Mouse (Mus musculus) limb, embryonic 15.5 days (tissue): Measurements from ENCODE around the gene Tmem221. TPM values are rescaled to one million over a fixed set of nuclear protein-coding genes. Genes with fewer than 3 reads are reported as not detected.

Experiments used
- ATAC-seq: fragments of 200-750 bp; cut with Nextera tagmentation; 2 replicates; pipeline ENCODE4 v1.8.0; 2017; ENCODE audit warnings: low read depth, moderate TSS enrichment; ENCODE audit not compliant: insufficient number of reproducible peaks, low FRiP score, low TSS enrichment
- H3K27ac ChIP-seq: fragments of 300-500 bp; sonication (generic); 2 replicates; pipeline ENCODE4 v1.5.1; 2015; ENCODE audit warnings: moderate library complexity, mild to moderate bottlenecking, inconsistent platforms
- H3K27me3 ChIP-seq: fragments of 300-500 bp; sonication (generic); 2 replicates; pipeline ENCODE4 v1.6.1; 2015; ENCODE audit warnings: inconsistent platforms
- H3K36me3 ChIP-seq: fragments of 300-500 bp; sonication (generic); 2 replicates; pipeline ENCODE4 v1.6.1; 2015; ENCODE audit warnings: inconsistent platforms
- H3K4me1 ChIP-seq: fragments of 300-500 bp; sonication (generic); 2 replicates; pipeline ENCODE4 v1.6.1; 2015; ENCODE audit warnings: inconsistent platforms
- H3K4me2 ChIP-seq: fragments of 300-500 bp; sonication (generic); 2 replicates; pipeline ENCODE4 v1.6.1; 2015; ENCODE audit warnings: mild to moderate bottlenecking, inconsistent platforms
- H3K4me3 ChIP-seq: fragments of 300-500 bp; sonication (generic); 2 replicates; pipeline ENCODE4 v1.5.1; 2015; ENCODE audit warnings: mild to moderate bottlenecking, inconsistent platforms
- H3K9ac ChIP-seq: fragments of 300-500 bp; sonication (generic); 2 replicates; pipeline ENCODE4 v1.6.1; 2015; ENCODE audit warnings: inconsistent platforms
- H3K9me3 ChIP-seq: fragments of 300-500 bp; sonication (generic); 2 replicates; pipeline ENCODE4 v1.6.1; 2016; ENCODE audit warnings: inconsistent platforms
- WGBS: fragments of 180-500 bp; shearing (Covaris S2); methylation state at CpG from one replicate; pipeline ENCODE4 v1.1.7; 2015; 5-methylcytosine and 5-hydroxymethylcytosine counted together
- polyA plus RNA-seq: library from polyadenylated mRNA; unstranded; fragments of >200 nt; fragmentation: Nextera tagmentation; extraction: Ambion mirVana; gene quantifications from 2 replicates; pipeline ENCODE4 v1.2.1, GENCODE M21; 2015

Gene Tmem221
- polyA plus RNA-seq, 1 experiment from 2014 or later: 0.74 TPM

DNA sequence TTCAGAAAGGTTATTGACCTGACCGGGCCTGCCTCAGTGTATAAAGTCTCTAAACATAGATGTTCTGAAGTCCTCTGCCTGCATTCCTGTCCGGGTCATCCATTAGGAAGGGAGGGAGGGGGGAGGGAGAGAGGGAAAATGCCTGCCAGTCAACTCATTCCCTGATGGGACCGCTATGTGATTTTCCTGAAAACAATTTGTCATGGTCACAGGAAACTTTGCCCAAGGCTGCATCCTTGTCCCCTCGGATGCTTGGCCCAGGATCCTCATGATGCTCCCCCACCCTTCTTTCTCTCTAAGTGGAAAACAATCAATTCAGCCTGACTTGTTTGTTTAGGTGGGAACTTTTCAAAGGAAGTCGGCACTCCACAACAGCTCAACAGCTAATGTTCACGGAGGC, 41.9 kb downstream of the Tmem221 start:
- Histone ChIP-seq H3K36me3 (no peaks in the 10 kb centered on the region), H3K4me2 (no peak overlapping the region), H3K4me1 (peaks cover 6% of the 10 kb centered on the region), H3K9ac (no peak overlapping the region), H3K27me3 (peaks cover 4% of the 10 kb centered on the region), H3K9me3 (no peaks in the 10 kb centered on the region), H3K4me3 (no peak overlapping the region), H3K27ac (no peak overlapping the region)
- WGBS: 16% methylated on average over 6 of the region's 6 CpGs
- ATAC-seq: no peak

DNA sequence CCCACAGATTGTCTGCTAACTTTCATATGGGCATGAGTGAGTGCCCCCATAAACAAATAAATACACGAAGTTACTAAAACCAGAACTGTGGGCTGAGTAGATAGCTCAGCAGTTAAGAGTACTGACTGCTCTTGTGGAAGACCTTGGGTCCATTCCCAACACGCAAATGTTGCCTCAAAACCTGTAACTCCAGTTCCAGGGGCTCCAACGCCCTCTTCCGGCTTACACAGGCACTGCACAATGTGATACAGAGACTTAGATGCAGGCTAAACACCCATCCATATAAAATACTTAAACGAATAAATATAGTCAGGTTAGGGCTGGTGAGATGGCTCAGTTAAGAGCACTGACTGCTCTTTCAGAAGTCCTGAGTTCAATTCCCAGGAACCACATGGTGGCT, 43.6 kb downstream of the Tmem221 start:
- ATAC-seq: no peak
- no peaks in the 10 kb centered on the region for H3K4me1 ChIP-seq
- no peak overlapping the region for H3K27ac ChIP-seq
- peaks cover 19% of the 10 kb centered on the region for H3K27me3 ChIP-seq
- no peaks in the 10 kb centered on the region for H3K36me3 ChIP-seq
- no peak overlapping the region for H3K9ac ChIP-seq
- WGBS: 69% methylated on average over 5 of the region's 5 CpGs
- no peak overlapping the region for H3K4me3 ChIP-seq
- H3K4me2 ChIP-seq: no peak overlapping the region
- H3K9me3 ChIP-seq: no peaks in the 10 kb centered on the region

DNA sequence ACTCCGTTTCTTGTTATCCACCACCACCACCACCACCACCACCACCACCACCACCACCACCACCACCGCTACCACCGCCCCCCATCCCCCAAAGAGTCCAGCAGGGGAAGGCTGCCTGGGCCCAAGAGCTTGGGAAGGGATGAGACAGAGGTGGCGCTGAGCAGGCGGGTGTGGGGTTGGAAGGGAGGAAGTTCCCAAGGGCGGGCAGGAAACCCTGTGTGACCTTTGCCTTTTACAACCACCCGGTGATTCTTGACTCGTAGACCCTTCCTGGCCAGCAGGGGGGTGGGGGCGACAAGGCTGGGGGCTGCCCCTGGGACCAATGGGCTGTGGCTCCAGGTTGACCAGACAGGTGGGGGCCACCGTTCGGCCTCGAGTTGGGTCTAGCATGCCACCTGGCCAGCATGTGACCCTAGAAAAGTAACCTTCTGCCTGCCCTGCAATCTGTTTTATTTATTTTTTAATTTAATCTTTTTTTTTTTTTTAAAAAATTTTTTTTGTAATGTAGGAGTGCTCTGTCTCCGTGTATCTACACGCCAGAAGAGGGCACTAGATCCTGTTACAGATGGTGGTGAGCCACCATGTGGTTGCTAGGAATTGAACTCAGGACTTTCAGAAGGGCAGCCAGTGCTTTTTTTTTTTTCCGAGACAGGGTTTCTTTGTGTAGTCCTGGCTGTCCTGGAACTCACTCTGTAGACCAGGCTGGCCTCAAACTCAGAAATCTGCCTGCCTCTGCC, 45.5 kb downstream of the Tmem221 start:
- no peak for ATAC-seq
- Histone ChIP-seq H3K27me3 (peaks cover 33% of the 10 kb centered on the region), H3K4me1 (peaks cover 3% of the 10 kb centered on the region), H3K27ac (no peak overlapping the region), H3K4me3 (no peak overlapping the region), H3K36me3 (no peaks in the 10 kb centered on the region), H3K9ac (no peak overlapping the region), H3K4me2 (no peak overlapping the region), H3K9me3 (no peaks in the 10 kb centered on the region)
- 64% methylated on average over 15 of the region's 15 CpGs for WGBS

DNA sequence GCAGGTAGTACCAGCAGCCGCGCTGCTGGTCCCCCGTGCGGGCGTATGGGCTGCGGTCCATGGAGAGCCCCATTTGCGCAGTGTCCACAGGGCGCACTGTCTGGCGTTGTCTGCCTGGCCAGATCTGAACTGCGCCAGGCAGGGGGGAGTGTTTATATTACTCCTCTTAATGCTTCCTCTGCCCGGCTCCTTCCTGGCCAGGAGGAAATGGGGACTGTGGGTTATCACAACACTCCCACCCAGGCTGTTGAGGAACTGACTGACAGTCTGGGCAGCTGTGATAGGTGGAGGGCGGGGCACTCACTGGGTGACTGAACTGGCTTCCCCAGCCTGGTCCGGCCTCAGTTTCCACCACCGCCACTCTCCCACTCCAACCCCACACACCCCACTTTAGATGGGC, 47.0 kb downstream of the Tmem221 start, which contains the start of gene Plvap:
TSS of gene Plvap (minus strand) at position 109 of the 400 bp plus-strand sequence.
- no peak within 1 kb of the TSS for H3K27ac ChIP-seq
- H3K4me2 ChIP-seq: no peak within 1 kb of the TSS
- H3K36me3 ChIP-seq: no peaks in the 10 kb centered on the region
- no peak for ATAC-seq
- peaks cover 49% of the 10 kb centered on the region for H3K27me3 ChIP-seq
- no peaks in the 10 kb centered on the region for H3K9me3 ChIP-seq
- no peak within 1 kb of the TSS for H3K9ac ChIP-seq
- H3K4me3 ChIP-seq: peak within 1 kb of the TSS; percentile 10; the same call in 1 of the 2 replicates
- WGBS: 49% methylated on average over 14 of the region's 14 CpGs
- peaks cover 14% of the 10 kb centered on the region for H3K4me1 ChIP-seq

DNA sequence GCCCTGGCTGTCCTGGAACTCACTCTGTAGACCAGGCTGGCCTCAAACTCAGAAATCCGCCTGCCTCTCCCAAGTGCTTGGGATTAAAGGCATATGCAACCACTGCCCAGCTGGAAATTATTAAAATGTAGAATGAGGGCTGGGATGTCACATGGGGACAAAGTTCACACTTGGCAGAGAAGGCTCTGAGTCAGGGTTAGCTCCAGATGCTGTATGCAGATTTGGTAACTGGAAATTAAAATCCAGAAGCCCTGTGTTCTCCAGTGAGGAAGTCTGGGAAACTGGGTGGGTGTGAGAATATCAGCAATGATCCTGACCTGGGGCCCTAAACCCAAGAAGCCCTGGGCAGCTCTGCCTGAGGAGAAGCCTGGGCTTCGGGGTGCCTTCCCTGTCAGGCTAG, 49.4 kb downstream of the Tmem221 start:
- Histone ChIP-seq H3K9ac (no peak overlapping the region), H3K4me2 (no peak overlapping the region), H3K4me3 (no peak overlapping the region), H3K27me3 (peaks cover 65% of the 10 kb centered on the region), H3K9me3 (no peaks in the 10 kb centered on the region), H3K4me1 (peaks cover 14% of the 10 kb centered on the region), H3K36me3 (no peaks in the 10 kb centered on the region), H3K27ac (no peak overlapping the region)
- ATAC-seq: no peak
- 40% methylated on average over 2 of the region's 2 CpGs for WGBS

DNA sequence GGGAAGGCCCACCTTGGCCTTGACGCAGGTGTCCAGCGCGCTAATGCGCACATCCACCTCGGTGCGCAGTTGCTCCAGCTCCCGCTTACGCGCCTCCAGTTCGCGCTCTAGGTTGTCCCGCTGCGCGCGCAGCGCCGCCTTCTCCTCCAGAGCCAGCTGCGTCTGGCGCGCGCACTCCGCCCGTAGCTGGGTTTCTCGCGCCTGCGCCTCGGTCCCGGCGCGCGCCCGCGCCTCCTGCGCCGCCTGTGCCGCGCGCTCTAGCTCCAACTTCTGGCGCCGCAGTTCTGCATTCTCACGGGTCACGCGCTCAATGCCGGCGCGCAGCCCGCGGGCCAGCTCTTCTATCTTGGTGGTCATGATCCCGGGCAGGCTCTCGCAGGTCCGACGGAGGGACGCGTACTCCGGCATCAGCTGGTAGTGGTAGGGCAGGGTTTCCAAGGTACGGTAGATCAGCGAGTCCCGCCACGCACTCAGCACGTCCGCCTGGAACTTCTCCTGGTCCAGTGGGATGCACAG, 51.0 kb downstream of the Tmem221 start:
- H3K4me2 ChIP-seq: peak overlapping the region; percentile 54
- no peak overlapping the region for H3K9ac ChIP-seq
- peaks cover 65% of the 10 kb centered on the region for H3K27me3 ChIP-seq
- H3K36me3 ChIP-seq: no peaks in the 10 kb centered on the region
- no peaks in the 10 kb centered on the region for H3K9me3 ChIP-seq
- WGBS: under 1% methylated on average over 61 of the region's 61 CpGs
- peaks cover 14% of the 10 kb centered on the region for H3K4me1 ChIP-seq
- 0 out of 2 replicates have a peak, but pooled peaks have one; percentile 27 for ATAC-seq
- H3K27ac ChIP-seq: no peak overlapping the region
- peak overlapping the region; percentile 34 for H3K4me3 ChIP-seq

DNA sequence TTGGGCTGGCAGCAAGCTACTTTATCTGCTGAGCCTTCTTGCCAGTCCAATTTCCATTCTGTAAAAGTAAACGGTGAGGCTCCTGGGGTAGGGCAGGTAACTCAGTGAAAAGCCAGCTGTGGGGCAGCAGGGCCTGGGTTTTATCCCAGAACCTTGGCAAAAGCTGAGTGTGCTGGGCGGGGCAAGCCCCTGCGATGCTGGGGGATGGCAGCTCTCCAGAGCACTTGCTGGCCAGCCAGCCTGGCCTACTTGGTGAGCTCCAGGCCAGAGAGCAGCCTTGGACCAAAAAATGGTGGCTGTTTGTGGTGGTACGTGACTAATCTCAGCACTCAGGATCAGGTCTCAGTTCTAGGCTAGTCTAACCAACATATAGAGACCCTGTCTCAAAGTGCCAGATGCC, 52.7 kb downstream of the Tmem221 start:
- H3K4me1 ChIP-seq: peaks cover 14% of the 10 kb centered on the region
- H3K27ac ChIP-seq: no peak overlapping the region
- no peaks in the 10 kb centered on the region for H3K9me3 ChIP-seq
- H3K4me2 ChIP-seq: no peak overlapping the region
- no peaks in the 10 kb centered on the region for H3K36me3 ChIP-seq
- H3K4me3 ChIP-seq: no peak overlapping the region
- H3K27me3 ChIP-seq: peaks cover 55% of the 10 kb centered on the region
- no peak for ATAC-seq
- H3K9ac ChIP-seq: no peak overlapping the region
- WGBS: 65% methylated on average over 4 of the region's 4 CpGs

DNA sequence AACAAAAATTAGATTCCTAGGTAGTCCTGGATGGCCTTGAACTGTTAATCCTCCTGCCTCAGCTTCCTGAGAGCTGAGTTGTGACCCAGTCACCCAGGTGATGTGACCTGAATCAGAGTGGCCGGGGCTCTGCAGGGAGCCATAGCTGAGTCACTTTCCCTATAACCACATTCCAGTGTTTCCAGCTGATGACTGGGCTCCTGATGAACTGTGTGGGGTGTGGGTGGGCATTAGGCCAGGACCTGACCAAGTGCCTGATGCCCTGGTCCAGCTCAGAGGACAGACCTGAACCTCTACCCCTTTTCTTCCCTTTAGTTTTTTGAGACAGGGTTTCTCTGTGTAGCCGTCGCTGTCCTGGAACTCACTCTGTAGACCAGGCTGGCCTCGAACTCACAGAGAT, 53.3 kb downstream of the Tmem221 start:
- H3K4me1 ChIP-seq: peaks cover 15% of the 10 kb centered on the region
- no peaks in the 10 kb centered on the region for H3K36me3 ChIP-seq
- H3K4me3 ChIP-seq: no peak overlapping the region
- H3K27ac ChIP-seq: no peak overlapping the region
- no peaks in the 10 kb centered on the region for H3K9me3 ChIP-seq
- H3K27me3 ChIP-seq: peaks cover 49% of the 10 kb centered on the region
- no peak overlapping the region for H3K9ac ChIP-seq
- no peak overlapping the region for H3K4me2 ChIP-seq
- 93% methylated on average over 4 of the region's 4 CpGs for WGBS
- ATAC-seq: no peak

DNA sequence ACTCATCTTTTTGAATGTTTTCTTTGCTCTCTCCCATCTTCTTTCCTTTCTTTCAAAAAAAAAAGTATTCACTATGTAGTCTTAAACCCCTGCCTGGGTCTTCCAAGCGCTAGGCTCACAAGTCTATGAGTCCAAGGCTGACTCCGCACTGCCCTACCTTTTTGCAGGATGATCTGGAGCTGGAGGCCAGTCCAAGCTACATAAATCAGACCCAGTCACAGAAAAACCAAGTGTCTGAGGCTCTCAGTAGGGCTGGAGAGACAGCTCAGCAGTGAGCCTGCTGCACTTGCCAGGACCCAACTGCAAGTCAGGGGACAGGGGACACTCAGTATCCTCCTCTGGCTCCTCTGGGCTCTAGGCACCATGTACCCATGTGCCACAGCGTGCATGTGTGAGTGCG, 54.3 kb downstream of the Tmem221 start:
- H3K36me3 ChIP-seq: no peaks in the 10 kb centered on the region
- H3K9ac ChIP-seq: no peak overlapping the region
- 89% methylated on average over 4 of the region's 4 CpGs for WGBS
- H3K4me1 ChIP-seq: peaks cover 16% of the 10 kb centered on the region
- no peak overlapping the region for H3K4me3 ChIP-seq
- no peaks in the 10 kb centered on the region for H3K9me3 ChIP-seq
- H3K27me3 ChIP-seq: peaks cover 41% of the 10 kb centered on the region
- H3K27ac ChIP-seq: no peak overlapping the region
- H3K4me2 ChIP-seq: no peak overlapping the region
- ATAC-seq: no peak

Other genes with a start within 250 kb of the Tmem221 start
- gene Use1, start 192.0 kb downstream of the Tmem221 start, polyA plus RNA-seq: 104 and 105 TPM in 2 replicates
- gene Ocel1, start 187.6 kb downstream of the Tmem221 start, polyA plus RNA-seq: 5.7 and 7.0 TPM in 2 replicates
- 40.4 and 42.9 TPM in 2 replicates for gene Nr2f6, start 176.9 kb downstream of the Tmem221 start, polyA plus RNA-seq
- gene Ushbp1, start 163.1 kb downstream of the Tmem221 start, polyA plus RNA-seq: 10.3 and 13.4 TPM in 2 replicates
- 84.9 and 90.7 TPM in 2 replicates for gene Babam1, start 162.0 kb downstream of the Tmem221 start, polyA plus RNA-seq
- 30.2 and 30.6 TPM in 2 replicates for gene Ankle1, start 152.9 kb downstream of the Tmem221 start, polyA plus RNA-seq
- 65.7 and 67.2 TPM in 2 replicates for gene Abhd8, start 95.2 kb downstream of the Tmem221 start, polyA plus RNA-seq
- 100 and 122 TPM in 2 replicates for gene Mrpl34, start 93.9 kb downstream of the Tmem221 start, polyA plus RNA-seq
- gene Dda1, start 89.7 kb downstream of the Tmem221 start, polyA plus RNA-seq: 98.4 and 107 TPM in 2 replicates
- gene Ano8, start 72.9 kb downstream of the Tmem221 start, polyA plus RNA-seq: 1.3 and 1.4 TPM in 2 replicates
- 16.5 and 19.2 TPM in 2 replicates for gene Gtpbp3, start 70.8 kb downstream of the Tmem221 start, polyA plus RNA-seq
- 56.9 and 66.3 TPM in 2 replicates for gene Plvap, start 47.1 kb downstream of the Tmem221 start, polyA plus RNA-seq
- gene Ccdc194, start 33.2 kb downstream of the Tmem221 start, polyA plus RNA-seq: 1.5 and 1.8 TPM in 2 replicates
- 33.6 and 36.4 TPM in 2 replicates for gene Bst2, start 21.4 kb downstream of the Tmem221 start, polyA plus RNA-seq
- gene Mvb12a, start 15.9 kb downstream of the Tmem221 start, polyA plus RNA-seq: 95.7 and 102 TPM in 2 replicates
- 0.14 TPM in 1 of 2 replicates, not detected in the other for gene Nxnl1, start 7.7 kb upstream of the Tmem221 start, polyA plus RNA-seq
- 44.5 and 45.3 TPM in 2 replicates for gene Slc27a1, start 10.0 kb upstream of the Tmem221 start, polyA plus RNA-seq
- 200 and 202 TPM in 2 replicates for gene Pgls, start 33.3 kb upstream of the Tmem221 start, polyA plus RNA-seq
- gene Fam129c, start 38.8 kb upstream of the Tmem221 start, polyA plus RNA-seq: 5.0 and 5.9 TPM in 2 replicates
- 105 and 108 TPM in 2 replicates for gene Colgalt1, start 52.1 kb upstream of the Tmem221 start, polyA plus RNA-seq
- gene Unc13a, start 112.9 kb upstream of the Tmem221 start, polyA plus RNA-seq: 0.69 and 0.76 TPM in 2 replicates
- 5.3 and 6.4 TPM in 2 replicates for gene Jak3, start 117.4 kb upstream of the Tmem221 start, polyA plus RNA-seq
- gene Insl3, start 130.3 kb upstream of the Tmem221 start, polyA plus RNA-seq: 0.63 and 0.96 TPM in 2 replicates
- gene B3gnt3, start 142.9 kb upstream of the Tmem221 start, polyA plus RNA-seq: 1.7 and 2.6 TPM in 2 replicates
- 7.7 and 8.9 TPM in 2 replicates for gene Fcho1, start 166.8 kb upstream of the Tmem221 start, polyA plus RNA-seq